Mouse (Mus musculus): Measurements from ENCODE around the gene Suds3. TPM values are rescaled to one million over a fixed set of nuclear protein-coding genes. Genes with fewer than 3 reads are reported as not detected.

Gene Suds3
- polyA plus RNA-seq, 1 experiment from 2014 or later, result 36.8 TPM

Other genes with a start within 250 kb of the Suds3 start
- gene Taok3, start 4.0 kb upstream of the Suds3 start, polyA plus RNA-seq (2014; fragmentation: Nextera tagmentation; extraction: Ambion mirVana), result 12.9 and 13.8 TPM in 2 replicates
- gene Pebp1, start 171.5 kb upstream of the Suds3 start, polyA plus RNA-seq (2014; fragmentation: Nextera tagmentation; extraction: Ambion mirVana), result 571 and 603 TPM in 2 replicates
- gene Vsig10, start 203.0 kb upstream of the Suds3 start, polyA plus RNA-seq (2014; fragmentation: Nextera tagmentation; extraction: Ambion mirVana), result 4.4 and 4.7 TPM in 2 replicates
- 77.0 and 88.9 TPM in 2 replicates for gene Wsb2, start 241.2 kb upstream of the Suds3 start, polyA plus RNA-seq (2014; fragmentation: Nextera tagmentation; extraction: Ambion mirVana)